Mouse (Mus musculus) olfactory bulb, adult 2 months (tissue): ENCODE data around the gene Zfp444.

Source experiments
- CTCF ChIP-seq: fragments of 200-500 bp; IDR thresholded peaks from 2 replicates; pipeline ENCODE4 v1.5.1; 2012; ENCODE audit warnings: low read depth, mild to moderate bottlenecking, low read length, moderate library complexity; ENCODE audit not compliant: insufficient read depth
- POLR2A ChIP-seq: fragments of 200-500 bp; IDR thresholded peaks from 2 replicates; pipeline ENCODE4 v1.6.1; 2012; ENCODE audit warnings: mild to moderate bottlenecking, low read depth, low read length, moderate library complexity; ENCODE audit not compliant: insufficient read depth

GRCm38 (mm10) chr7:6170391-6170790 lies 1.6 kb upstream of the Zfp444 start:
- TF ChIP-seq CTCF (no peak), POLR2A (no peak)
